ENCODE assay signal across 8 mouse cellular contexts in the genomic region with DNA sequence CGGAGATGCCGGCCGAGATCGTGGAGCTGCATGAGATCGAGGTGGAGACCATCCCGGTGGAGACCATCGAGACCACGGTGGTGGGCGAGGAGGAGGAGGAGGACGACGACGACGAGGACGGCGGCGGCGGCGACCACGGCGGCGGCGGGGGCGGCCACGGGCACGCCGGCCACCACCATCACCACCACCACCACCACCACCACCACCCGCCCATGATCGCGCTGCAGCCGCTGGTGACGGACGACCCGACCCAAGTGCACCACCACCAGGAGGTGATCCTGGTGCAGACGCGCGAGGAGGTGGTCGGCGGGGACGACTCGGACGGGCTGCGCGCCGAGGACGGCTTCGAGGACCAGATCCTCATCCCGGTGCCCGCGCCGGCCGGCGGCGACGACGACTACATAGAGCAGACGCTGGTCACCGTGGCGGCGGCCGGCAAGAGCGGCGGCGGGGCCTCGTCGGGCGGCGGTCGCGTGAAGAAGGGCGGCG. TPM values are rescaled to one million over a fixed set of nuclear protein-coding genes. Genes with fewer than 3 reads are reported as not detected.
A peak's percentile ranks its signal among the peaks of the same experiment; 100 is the strongest.
DNase-seq lines count a peak whose midpoint lies in the region; ATAC-seq and TF ChIP-seq lines count a peak whose summit lies in the region.

No protein-coding gene starts in this region.

- no peaks in the 10 kb centered on the region for H3K27me3 ChIP-seq in cerebellum, adult 2 months (ENCODE audit: control insufficient read depth, insufficient read depth, low read length)
- H3K27me3 ChIP-seq in kidney, embryonic 15.5 days, result no peaks in the 10 kb centered on the region
- H3K27me3 ChIP-seq in liver, embryonic 14.5 days (ENCODE audit: control insufficient read depth, insufficient read depth, low read length), result no peaks in the 10 kb centered on the region

- ATAC-seq in kidney, embryonic 15.5 days (replicated peaks; ENCODE audit: low FRiP score), result 0 out of 2 replicates have a peak, but pooled peaks have one; percentile 2
- no peak for ATAC-seq in liver, embryonic 14.5 days (ENCODE audit: insufficient read depth)

- no peak for TF ChIP-seq EP300 in liver, embryonic 14.5 days (IDR thresholded peaks at IDR 0.05; ENCODE audit: low read depth)

- peak overlapping the region; percentile 100 for H3K4me3 ChIP-seq in cerebellum, adult 2 months (replicated peaks; ENCODE audit: insufficient read depth, low read depth, low read length)
- peak overlapping the region; percentile 98 for H3K4me3 ChIP-seq in kidney, embryonic 15.5 days (replicated peaks)
- H3K4me3 ChIP-seq in liver, embryonic 14.5 days (ENCODE audit: insufficient read depth in 1 of 2, low read depth in 2 of 2, low read length in 2 of 2), result peak overlapping the region; percentile 80 to 98

- peak overlapping the region; percentile 94 for H3K9ac ChIP-seq in kidney, embryonic 15.5 days
- H3K9ac ChIP-seq in liver, embryonic 14.5 days (replicated peaks), result peak overlapping the region; percentile 93

- TF ChIP-seq CTCF in cerebellum, adult 2 months (IDR thresholded peaks at IDR 0.05; ENCODE audit: borderline replicate concordance, insufficient read depth, low read depth, low read length), result no peak
- no peak for TF ChIP-seq CTCF in liver, embryonic 14.5 days (IDR thresholded peaks at IDR 0.05; ENCODE audit: low read depth)

- H3K9me3 ChIP-seq in kidney, embryonic 15.5 days (replicated peaks), result no peaks in the 10 kb centered on the region
- H3K9me3 ChIP-seq in liver, embryonic 14.5 days (ENCODE audit: control insufficient read depth, low read length), result no peaks in the 10 kb centered on the region

- DNase-seq in frontal cortex, postnatal 10 days (ENCODE audit: low spot score in 2 of 2), result peak; percentile 44 to 54
- DNase-seq in frontal cortex, adult 2 months (ENCODE audit: extremely low spot score in 1 of 2, low spot score in 1 of 2), result no peak
- DNase-seq in cerebellum, adult 2 months, result peak; percentile 52 to 60
- DNase-seq in gastrocnemius, postnatal 25 days, result peak; percentile 44
- no peak for DNase-seq in liver, embryonic 14.5 days (ENCODE audit: low read depth in 3 of 3, low spot score in 3 of 3)
- peak; percentile 18 for DNase-seq in ovary, postnatal 10 days (ENCODE audit: low spot score)
- DNase-seq in thymus, postnatal 4 days, result peak; percentile 67

- H3K27ac ChIP-seq in cerebellum, adult 2 months (ENCODE audit: insufficient read depth, low read length), result peak overlapping the region; percentile 92
- H3K27ac ChIP-seq in kidney, embryonic 15.5 days, result peak overlapping the region; percentile 100
- H3K27ac ChIP-seq in liver, embryonic 14.5 days, result peak overlapping the region; percentile 90

- TF ChIP-seq POLR2A in cerebellum, adult 2 months (IDR thresholded peaks at IDR 0.05; ENCODE audit: borderline replicate concordance, insufficient read depth, low read length), result no peak

- H3K4me1 ChIP-seq in cerebellum, adult 2 months (ENCODE audit: control insufficient read depth, insufficient read depth, low read length), result no peaks in the 10 kb centered on the region; the same call in 1 of the 2 replicates
- H3K4me1 ChIP-seq in kidney, embryonic 15.5 days, result peaks cover 39% of the 10 kb centered on the region
- peaks cover 32 to 41% of the 10 kb centered on the region in 2 experiments for H3K4me1 ChIP-seq in liver, embryonic 14.5 days (replicated peaks; ENCODE audit: control insufficient read depth in 2 of 2, insufficient read depth in 2 of 2, low read length in 1 of 2)

- WGBS in cerebellum, adult 2 months, result under 1% methylated on average over 70 of the region's 71 CpGs
- under 1% methylated on average over 64 of the region's 71 CpGs for WGBS in kidney, embryonic 15.5 days
- under 1% methylated on average over 63 of the region's 71 CpGs for WGBS in liver, embryonic 14.5 days (ENCODE audit: insufficient replicate concordance)

- H3K4me2 ChIP-seq in kidney, embryonic 15.5 days, result peak overlapping the region; percentile 67
- peak overlapping the region; percentile 64 for H3K4me2 ChIP-seq in liver, embryonic 14.5 days (ENCODE audit: low read depth)

- H3K36me3 ChIP-seq in kidney, embryonic 15.5 days, result 0 out of 2 replicates have a peak, but pooled peaks cover 8% of the 10 kb centered on the region
- H3K36me3 ChIP-seq in liver, embryonic 14.5 days (replicated peaks; ENCODE audit: control insufficient read depth, insufficient read depth, low read depth), result no peaks in the 10 kb centered on the region; the same call in 1 of the 2 replicates

RNA-seq across cellular contexts. Expression of a gene that starts 0.7 kb away (rescaled TPM):
- 25.0 and 25.2 TPM in 2 replicates for polyA plus RNA-seq in frontal cortex, adult 2 months (2012; rRNA removed)
- polyA plus RNA-seq in cerebellum, adult 2 months (2012; rRNA removed), result 23.9 and 26.3 TPM in 2 replicates
- total RNA-seq in gastrocnemius, postnatal 25 days (2021), result 10 to 100 TPM; 23.9 to 25.4 TPM
- 19.1 and 20.4 TPM in 2 replicates for polyA plus RNA-seq in kidney, embryonic 15.5 days (2015; fragmentation: Nextera tagmentation; extraction: Ambion mirVana)
- 8.1 and 11.8 TPM in 2 replicates for polyA plus RNA-seq in liver, embryonic 14.5 days (2012; rRNA removed)
- polyA plus RNA-seq in liver, embryonic 14.5 days (2014; fragmentation: Nextera tagmentation; extraction: Ambion mirVana), result 7.9 and 9.1 TPM in 2 replicates

RNA-seq across cellular contexts. Expression of a gene that starts 42.2 kb away (rescaled TPM):
- 19.4 and 20.3 TPM in 2 replicates for polyA plus RNA-seq in frontal cortex, adult 2 months (2012; rRNA removed)
- 42.4 and 43.4 TPM in 2 replicates for polyA plus RNA-seq in cerebellum, adult 2 months (2012; rRNA removed)
- 1 to 10 TPM; 6.4 to 9.2 TPM for total RNA-seq in gastrocnemius, postnatal 25 days (2021)
- 9.0 and 9.7 TPM in 2 replicates for polyA plus RNA-seq in kidney, embryonic 15.5 days (2015; fragmentation: Nextera tagmentation; extraction: Ambion mirVana)
- 0.40 and 0.49 TPM in 2 replicates for polyA plus RNA-seq in liver, embryonic 14.5 days (2012; rRNA removed)
- polyA plus RNA-seq in liver, embryonic 14.5 days (2014; fragmentation: Nextera tagmentation; extraction: Ambion mirVana), result 0.51 and 0.85 TPM in 2 replicates

RNA-seq across cellular contexts. Expression of a gene that starts 42.3 kb away (rescaled TPM):
- 10.1 and 12.9 TPM in 2 replicates for polyA plus RNA-seq in frontal cortex, adult 2 months (2012; rRNA removed)
- polyA plus RNA-seq in cerebellum, adult 2 months (2012; rRNA removed), result 9.8 and 12.5 TPM in 2 replicates
- total RNA-seq in gastrocnemius, postnatal 25 days (2021), result 1 to 10 TPM; 5.8 to 6.3 TPM
- 8.8 and 9.3 TPM in 2 replicates for polyA plus RNA-seq in kidney, embryonic 15.5 days (2015; fragmentation: Nextera tagmentation; extraction: Ambion mirVana)
- polyA plus RNA-seq in liver, embryonic 14.5 days (2012; rRNA removed), result 3.9 and 4.3 TPM in 2 replicates
- polyA plus RNA-seq in liver, embryonic 14.5 days (2014; fragmentation: Nextera tagmentation; extraction: Ambion mirVana), result 2.3 and 3.4 TPM in 2 replicates

Comparison
In these comparisons a context has a peak if more than half of its experiments do, and no peak if none do; other contexts are left out.
1. DNase-seq: peak in frontal cortex, postnatal 10 days (2 of 2), cerebellum, adult 2 months (2 of 2), gastrocnemius, postnatal 25 days (single experiment), ovary, postnatal 10 days (single experiment) and thymus, postnatal 4 days (single experiment); none in frontal cortex, adult 2 months (0 of 2) and liver, embryonic 14.5 days (0 of 3).
2. Peak in every context shown above with its lines, with median percentiles within 50 percentile points of each other: H3K27ac ChIP-seq and H3K4me3 ChIP-seq.